9 mouse cellular contexts compared by ENCODE assay signal in the genomic region with DNA sequence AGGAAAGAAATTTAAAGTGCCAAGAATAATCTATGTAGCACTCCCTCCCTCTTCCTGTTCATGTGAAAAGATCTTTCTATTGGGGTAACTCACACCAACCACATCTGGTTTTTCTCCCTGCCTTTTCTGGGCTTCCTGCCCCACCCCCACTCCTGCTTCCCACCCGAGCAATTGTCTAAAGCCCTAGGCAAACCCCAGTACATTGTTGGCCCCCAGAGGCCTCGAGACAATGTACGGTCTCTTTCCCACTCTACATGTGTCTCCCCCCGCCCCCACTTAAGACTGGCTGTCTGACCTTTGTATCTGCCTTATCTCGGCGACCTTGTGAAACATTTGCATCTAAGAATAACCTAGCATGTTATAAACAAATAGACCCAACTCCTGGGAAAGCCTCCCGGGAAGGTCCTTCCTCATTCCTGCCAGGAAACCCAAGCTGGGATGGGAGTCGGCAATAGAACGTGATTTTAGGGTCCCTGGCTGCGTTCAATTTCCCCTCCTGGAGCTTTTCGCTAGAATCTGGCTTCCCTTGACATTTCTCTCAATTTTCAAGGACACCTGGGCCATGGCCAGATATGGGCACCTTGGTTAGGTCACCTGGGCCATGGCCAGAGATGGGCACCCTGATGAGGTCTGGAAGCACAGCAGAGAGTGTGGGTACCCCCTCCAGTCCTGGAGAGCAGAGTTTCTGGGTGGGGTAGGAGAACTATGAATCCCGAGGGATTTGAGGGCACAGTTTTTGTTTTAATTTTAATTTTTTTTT.
DNase-seq lines count a peak whose midpoint lies in the region; ATAC-seq lines count a peak whose summit lies in the region.
"Had no signal": no experiment of that assay in that cellular context is flagged by ENCODE, and none has a peak within 500 bp of the region (broad histone marks: within the 10 kb centered on the region; RNA-seq: fewer than 3 reads in every experiment).

No protein-coding gene starts in this region.

- H3K4me2 ChIP-seq in limb, embryonic 15.5 days: peak overlapping the region; percentile 22
- H3K4me2 ChIP-seq in hindbrain, embryonic 12.5 days (replicated peaks): no peak overlapping the region

- H3K4me1 ChIP-seq in embryonic facial prominence, embryonic 10.5 days: peaks cover 23% of the 10 kb centered on the region
- H3K4me1 ChIP-seq in limb, embryonic 15.5 days: peaks cover 17% of the 10 kb centered on the region
- H3K4me1 ChIP-seq in hindbrain, embryonic 12.5 days: peaks cover 15% of the 10 kb centered on the region

- peak; percentile 72 for ATAC-seq in limb, embryonic 15.5 days (ENCODE audit: insufficient number of reproducible peaks, low FRiP score, low TSS enrichment, low read depth)
- no peak for ATAC-seq in hindbrain, embryonic 12.5 days (ENCODE audit: low FRiP score)

- no peak overlapping the region for H3K4me3 ChIP-seq in embryonic facial prominence, embryonic 10.5 days
- peak overlapping the region; percentile 4; the same call in 1 of the 2 replicates for H3K4me3 ChIP-seq in limb, embryonic 15.5 days
- H3K4me3 ChIP-seq in hindbrain, embryonic 12.5 days: no peak overlapping the region
- H3K4me3 ChIP-seq: myocyte had no signal

- 36% methylated on average over 12 of the region's 12 CpGs for WGBS in embryonic facial prominence, embryonic 10.5 days
- 31% methylated on average over 12 of the region's 12 CpGs for WGBS in limb, embryonic 15.5 days
- WGBS in hindbrain, embryonic 12.5 days: 47% methylated on average over 12 of the region's 12 CpGs

- intact Hi-C loops in heart, postnatal 36 days (cut with DNase I): loop anchor here (2.0 to 5.0 kb wide), 4 partner anchors 23 to 156 kb away; a partner anchor contains a TSS

- DNase-seq in adrenal gland, adult 2 months: peak; percentile 62
- DNase-seq in embryonic facial prominence, embryonic 10.5 days (ENCODE audit: low spot score): peak; percentile 66
- DNase-seq in heart, postnatal 36 days: peak; percentile 49 to 54
- no peak for DNase-seq in layer of hippocampus, postnatal 10 days (ENCODE audit: low spot score in 2 of 2)
- no peak for DNase-seq in ovary, postnatal 10 days (ENCODE audit: low spot score)
- DNase-seq in spleen, adult 18-20 months: no peak

- H3K27me3 ChIP-seq in embryonic facial prominence, embryonic 10.5 days (replicated peaks; ENCODE audit: low read depth, poor library complexity, severe bottlenecking): no peaks in the 10 kb centered on the region
- H3K27me3 ChIP-seq in limb, embryonic 15.5 days: no peaks in the 10 kb centered on the region
- no peaks in the 10 kb centered on the region for H3K27me3 ChIP-seq in hindbrain, embryonic 12.5 days

- H3K9ac ChIP-seq in limb, embryonic 15.5 days: no peak overlapping the region
- no peak overlapping the region for H3K9ac ChIP-seq in hindbrain, embryonic 12.5 days

- H3K27ac ChIP-seq in embryonic facial prominence, embryonic 10.5 days (replicated peaks): peak overlapping the region; percentile 78
- peak overlapping the region; percentile 91 for H3K27ac ChIP-seq in limb, embryonic 15.5 days
- no peak overlapping the region for H3K27ac ChIP-seq in hindbrain, embryonic 12.5 days

- H3K9me3 ChIP-seq in embryonic facial prominence, embryonic 10.5 days: no peaks in the 10 kb centered on the region
- no peaks in the 10 kb centered on the region for H3K9me3 ChIP-seq in limb, embryonic 15.5 days
- no peaks in the 10 kb centered on the region for H3K9me3 ChIP-seq in hindbrain, embryonic 12.5 days (replicated peaks)

- no peaks in the 10 kb centered on the region for H3K36me3 ChIP-seq in embryonic facial prominence, embryonic 10.5 days (replicated peaks)
- no peaks in the 10 kb centered on the region for H3K36me3 ChIP-seq in limb, embryonic 15.5 days
- no peaks in the 10 kb centered on the region for H3K36me3 ChIP-seq in hindbrain, embryonic 12.5 days

Comparison
In these comparisons a context has a peak if more than half of its experiments do, and no peak if none do; other contexts are left out.
1. DNase-seq: peak in adrenal gland, adult 2 months (single experiment), embryonic facial prominence, embryonic 10.5 days (single experiment) and heart, postnatal 36 days (2 of 2); none in layer of hippocampus, postnatal 10 days (0 of 2), ovary, postnatal 10 days (single experiment) and spleen, adult 18-20 months (0 of 2).